Mouse (Mus musculus): ENCODE measurements around the gene Ankrd53.

Gene Ankrd53
- long read RNA-seq, experiment 1, result 0 reads
- long read RNA-seq, experiment 2, result 0 reads

GRCm38 (mm10) chr6:83762344-83762743 lies at the start of gene Ankrd53:
TSS of gene Ankrd53 (plus strand) at chr6:83762644.
- intact Hi-C loops (cut with DNase I), result no loop called here

- intact Hi-C loops (cut with DNase I), result no loop called here
Observed at GRCm38 (mm10) chr6:83713271-83714136, 48.9 kb upstream of the Ankrd53 start.

- intact Hi-C loops (cut with DNase I), result no loop called here
Observed at GRCm38 (mm10) chr6:83714221-83715123, 48.0 kb upstream of the Ankrd53 start.

- intact Hi-C loops (cut with DNase I), result no loop called here
Observed at GRCm38 (mm10) chr6:83715461-83716196, 46.8 kb upstream of the Ankrd53 start.

- intact Hi-C loops (cut with DNase I), result no loop called here
Observed at GRCm38 (mm10) chr6:83717026-83717425, 45.4 kb upstream of the Ankrd53 start.

GRCm38 (mm10) chr6:83722526-83722925 lies 39.9 kb upstream of the Ankrd53 start:
- intact Hi-C loops (cut with DNase I), result no loop called here

- intact Hi-C loops (cut with DNase I), result no loop called here
Observed at GRCm38 (mm10) chr6:83727178-83727577, 35.3 kb upstream of the Ankrd53 start.

- intact Hi-C loops (cut with DNase I), result no loop called here
Observed at GRCm38 (mm10) chr6:83728488-83728887, 34.0 kb upstream of the Ankrd53 start.

- intact Hi-C loops (cut with DNase I), result no loop called here
Observed at GRCm38 (mm10) chr6:83729350-83729970, 33.0 kb upstream of the Ankrd53 start.

GRCm38 (mm10) chr6:83731128-83731527 lies 31.3 kb upstream of the Ankrd53 start:
- intact Hi-C loops (cut with DNase I), result loop anchor here (2.0 kb wide), 1 partner anchor 36 kb away; no protein-coding TSS in a partner anchor

- intact Hi-C loops (cut with DNase I), result no loop called here
Observed at GRCm38 (mm10) chr6:83737311-83737710, 25.1 kb upstream of the Ankrd53 start.

GRCm38 (mm10) chr6:83738596-83738995 lies 23.8 kb upstream of the Ankrd53 start:
- intact Hi-C loops (cut with DNase I), result no loop called here

GRCm38 (mm10) chr6:83742761-83743160 lies 19.7 kb upstream of the Ankrd53 start, which contains the start of gene Atp6v1b1:
TSS of gene Atp6v1b1 (plus strand) at chr6:83742990.
- intact Hi-C loops (cut with DNase I), result no loop called here

GRCm38 (mm10) chr6:83743212-83743611 lies 19.2 kb upstream of the Ankrd53 start:
- intact Hi-C loops (cut with DNase I), result no loop called here

- intact Hi-C loops (cut with DNase I), result no loop called here
Observed at GRCm38 (mm10) chr6:83744126-83744525, 18.3 kb upstream of the Ankrd53 start.

GRCm38 (mm10) chr6:83744557-83744956 lies 17.9 kb upstream of the Ankrd53 start:
- intact Hi-C loops (cut with DNase I), result no loop called here

- intact Hi-C loops (cut with DNase I), result no loop called here
Observed at GRCm38 (mm10) chr6:83745466-83745865, 17.0 kb upstream of the Ankrd53 start.

GRCm38 (mm10) chr6:83749286-83749685 lies 13.2 kb upstream of the Ankrd53 start:
- intact Hi-C loops (cut with DNase I), result no loop called here

- intact Hi-C loops (cut with DNase I), result no loop called here
Observed at GRCm38 (mm10) chr6:83750171-83750684, 12.2 kb upstream of the Ankrd53 start.

- intact Hi-C loops (cut with DNase I), result no loop called here
Observed at GRCm38 (mm10) chr6:83756051-83756450, 6.4 kb upstream of the Ankrd53 start.

Data from adrenal gland (tissue).